Mouse (Mus musculus) thymus, adult 2 months (tissue): ENCODE results near the gene Brd3os. TPM values are rescaled to one million over a fixed set of nuclear protein-coding genes. Genes with fewer than 3 reads are reported as not detected.
A peak's percentile ranks its signal among the peaks of the same experiment; 100 is the strongest.

Source experiments
- DNase-seq: peaks from one replicate; pipeline ENCODE4 v3.0.0; 2021
- H3K27ac ChIP-seq: fragments of 200-500 bp; 2 replicates; pipeline ENCODE4 v1.5.1; 2012; ENCODE audit warnings: low read length, control low read depth; ENCODE audit not compliant: control insufficient read depth, insufficient read depth
- H3K27me3 ChIP-seq: fragments of 200-500 bp; 2 replicates; pipeline ENCODE4 v1.6.1; 2012; ENCODE audit warnings: mild to moderate bottlenecking, low read length, moderate library complexity, mixed read lengths; ENCODE audit not compliant: control insufficient read depth, insufficient read depth
- H3K36me3 ChIP-seq: fragments of 200-500 bp; 2 replicates; pipeline ENCODE4 v1.6.1; 2012; ENCODE audit warnings: mild to moderate bottlenecking, low read length, moderate library complexity; ENCODE audit not compliant: control insufficient read depth, insufficient read depth
- H3K4me1 ChIP-seq: fragments of 200-500 bp; replicated peaks from 2 replicates; pipeline ENCODE4 v1.6.1; 2012; ENCODE audit warnings: low read length; ENCODE audit not compliant: control insufficient read depth, insufficient read depth
- H3K4me3 ChIP-seq: fragments of 200-500 bp; 2 replicates; pipeline ENCODE4 v1.5.1; 2012; ENCODE audit warnings: mild to moderate bottlenecking, low read length, control low read depth, moderate library complexity; ENCODE audit not compliant: control insufficient read depth, insufficient read depth
- CTCF ChIP-seq: fragments of 200-500 bp; IDR thresholded peaks from 2 replicates; pipeline ENCODE4 v1.5.1; 2012; ENCODE audit warnings: mild to moderate bottlenecking, control low read depth, low read length, moderate library complexity, borderline replicate concordance; ENCODE audit not compliant: control insufficient read depth, poor library complexity, insufficient read depth; ENCODE audit errors: extremely low read depth
- POLR2A ChIP-seq: fragments of 200-500 bp; IDR thresholded peaks from 2 replicates; pipeline ENCODE4 v1.6.1; 2012; ENCODE audit warnings: mild to moderate bottlenecking, low read length, control low read depth, moderate library complexity; ENCODE audit not compliant: control insufficient read depth, poor library complexity, insufficient read depth; ENCODE audit errors: extremely low read depth
- WGBS: fragments of 180-500 bp; shearing (Covaris S2); methylation state at CpG from one replicate; pipeline ENCODE4 v1.1.7; 2018; 5-methylcytosine and 5-hydroxymethylcytosine counted together
- polyA plus RNA-seq: library from polyadenylated mRNA; depleted of rRNA; stranded (reverse); fragments of >200 nt; gene quantifications from 2 replicates; pipeline ENCODE4 v1.2.3, GENCODE M21; 2012; rRNA removed

Gene Brd3os
- 1.9 and 2.0 TPM in 2 replicates for polyA plus RNA-seq

DNA sequence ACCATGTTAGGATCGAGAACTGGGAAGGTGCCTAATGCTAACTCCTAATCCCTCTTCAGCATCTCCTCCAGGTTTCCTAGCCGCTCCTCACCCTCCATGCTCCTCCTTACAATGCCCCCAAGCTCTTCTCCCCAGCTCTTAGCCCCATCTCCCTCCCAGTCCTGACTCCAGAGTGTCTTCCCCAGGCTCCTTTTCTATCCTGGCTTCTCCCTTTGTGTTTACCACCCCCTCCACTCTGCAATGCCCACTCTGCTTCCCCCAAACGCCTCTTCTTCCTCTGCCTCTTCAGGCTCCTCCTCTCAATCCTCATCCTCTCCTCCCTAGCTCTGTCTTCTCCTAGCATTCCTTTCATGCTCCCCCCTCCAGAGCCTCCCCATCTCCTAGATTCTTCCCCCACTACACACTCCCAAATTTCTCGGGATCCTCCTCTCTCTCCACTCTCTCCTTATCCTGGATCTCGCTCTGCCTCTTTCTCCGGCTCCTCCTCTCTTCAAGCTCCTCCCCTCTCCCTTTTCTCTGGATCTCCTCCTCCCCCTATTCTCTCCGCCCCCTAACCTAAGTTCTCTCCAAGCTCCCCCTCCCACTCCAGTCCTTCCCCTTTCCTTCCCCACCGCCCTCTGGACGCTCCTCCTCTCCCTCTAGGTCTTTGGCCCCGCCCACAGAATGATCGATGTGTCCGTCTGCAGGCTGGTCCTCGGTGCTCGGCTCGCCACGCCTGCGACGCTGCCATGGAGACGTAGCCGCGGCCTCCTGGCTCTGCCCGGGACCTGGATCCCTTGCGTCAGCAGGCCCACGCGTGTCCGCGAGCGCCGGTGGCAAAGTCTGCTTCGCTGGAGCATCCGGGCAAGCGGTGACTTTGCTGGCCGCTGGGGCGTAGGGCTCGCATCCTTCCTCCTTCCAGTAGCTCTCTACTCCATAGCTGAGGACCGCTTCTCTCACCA is at the start of gene Brd3os:
TSS of gene Brd3os (plus strand) at position 558 of the 941 bp plus-strand sequence.
- Histone ChIP-seq H3K4me1 (peaks cover 24% of the 10 kb centered on the region), H3K27ac (no peak within 1 kb of the TSS; the same call in 1 of the 2 replicates), H3K27me3 (no peaks in the 10 kb centered on the region), H3K36me3 (peaks cover 6% of the 10 kb centered on the region), H3K4me3 (peak within 1 kb of the TSS; percentile 51)
- 5% methylated on average over 36 of the region's 36 CpGs for WGBS
- no peak for TF ChIP-seq CTCF
- peak; percentile 66 for DNase-seq

GRCm38 (mm10) chr2:27394158-27394832 is 47.8 kb upstream of the Brd3os start:
- peaks cover 8% of the 10 kb centered on the region; the same call in 1 of the 2 replicates for H3K4me1 ChIP-seq

GRCm38 (mm10) chr2:27396656-27397440 is 45.3 kb upstream of the Brd3os start:
- no peak overlapping the region for H3K4me3 ChIP-seq
- DNase-seq: no peak
- H3K36me3 ChIP-seq: no peaks in the 10 kb centered on the region
- H3K27ac ChIP-seq: no peak overlapping the region
- 97% methylated on average over 17 of the region's 17 CpGs for WGBS
- peaks cover 8% of the 10 kb centered on the region; the same call in 1 of the 2 replicates for H3K4me1 ChIP-seq
- TF ChIP-seq POLR2A (no peak), CTCF (no peak)
- H3K27me3 ChIP-seq: no peaks in the 10 kb centered on the region

More at GRCm38 (mm10) chr2:27394158-27394832, 47.8 kb upstream of the Brd3os start:
- Histone ChIP-seq H3K27ac (no peak overlapping the region), H3K36me3 (no peaks in the 10 kb centered on the region), H3K27me3 (no peaks in the 10 kb centered on the region), H3K4me3 (no peak overlapping the region)
- 89% methylated on average over 10 of the region's 10 CpGs for WGBS
- DNase-seq: no peak
- TF ChIP-seq CTCF: no peak
- no peak for TF ChIP-seq POLR2A

- H3K27me3 ChIP-seq: no peaks in the 10 kb centered on the region
- no peak for DNase-seq
- H3K36me3 ChIP-seq: no peaks in the 10 kb centered on the region
- peaks cover 23% of the 10 kb centered on the region for H3K4me1 ChIP-seq
- no peak overlapping the region for H3K27ac ChIP-seq
- no peak for TF ChIP-seq CTCF
- TF ChIP-seq POLR2A: no peak
- WGBS: 92% methylated on average over 2 of the region's 2 CpGs
- no peak overlapping the region for H3K4me3 ChIP-seq
Measured at GRCm38 (mm10) chr2:27400083-27400482, 42.0 kb upstream of the Brd3os start.

GRCm38 (mm10) chr2:27401544-27401943 is 40.6 kb upstream of the Brd3os start:
- no peaks in the 10 kb centered on the region for H3K36me3 ChIP-seq
- WGBS: 65% methylated on average over 2 of the region's 2 CpGs
- no peak for DNase-seq
- H3K27me3 ChIP-seq: no peaks in the 10 kb centered on the region
- H3K4me3 ChIP-seq: no peak overlapping the region
- H3K4me1 ChIP-seq: peaks cover 29% of the 10 kb centered on the region
- no peak for TF ChIP-seq POLR2A
- TF ChIP-seq CTCF: no peak
- H3K27ac ChIP-seq: no peak overlapping the region
